Mouse (Mus musculus): ENCODE results near the gene Mgat4a. TPM values are rescaled to one million over a fixed set of nuclear protein-coding genes. Genes with fewer than 3 reads are reported as not detected.

The Mgat4a gene
- total and polyA plus RNA-seq, 3 experiments = 2.7 to 2.8 TPM; not detected in 1

DNA sequence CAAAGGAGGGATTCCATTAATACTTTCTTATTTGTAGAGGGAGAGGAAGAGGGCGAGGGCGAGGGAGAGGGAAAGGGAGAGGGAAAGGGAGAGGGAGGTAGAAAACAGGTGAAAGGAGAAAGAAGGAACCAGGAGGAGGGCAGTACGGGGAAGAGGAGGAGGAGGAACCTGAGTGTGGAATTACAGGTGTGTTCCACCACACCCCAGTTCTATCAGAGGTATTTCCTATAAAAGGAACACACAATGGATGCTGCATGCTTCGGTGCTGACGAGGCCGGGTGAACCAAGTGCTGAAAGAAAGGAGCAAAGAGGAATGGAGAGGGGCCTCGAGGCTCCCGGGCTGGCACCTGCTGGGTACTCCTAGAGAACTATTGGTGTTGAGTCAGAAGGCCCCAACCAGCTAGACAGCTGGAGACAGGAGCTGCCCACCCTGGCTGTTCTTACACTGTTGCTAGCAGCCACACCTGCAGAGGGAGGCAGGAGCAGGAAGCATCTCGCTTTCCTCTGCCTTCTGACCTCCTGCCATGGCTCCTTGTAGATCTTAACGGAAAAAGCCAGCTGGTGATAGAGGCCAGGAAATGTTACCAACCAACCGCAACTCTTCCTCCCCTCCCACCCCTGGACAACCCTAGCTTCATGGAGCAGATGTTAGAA lies 5.7 kb upstream of the Mgat4a start (continued):
- TF ChIP-seq TCF12 (IDR thresholded peaks at IDR 0.05; ENCODE audit: low read depth, low read length) = no peak

GRCm38 (mm10) chr1:37544251-37544650 lies 3.4 kb upstream of the Mgat4a start:
- Histone ChIP-seq H3K9me3 (replicated peaks; ENCODE audit: insufficient read depth, low read length) (no peaks in the 10 kb centered on the region), H3K36me3 (ENCODE audit: control insufficient read depth in 1 of 2, insufficient read depth in 2 of 2, low read length in 2 of 2) (no peaks in the 10 kb centered on the region; a peak in 1 of 4 replicates), H3K27me3 (ENCODE audit: control insufficient read depth in 1 of 2, insufficient read depth in 2 of 2, low read length in 2 of 2) (peaks cover 8 to 25% of the 10 kb centered on the region in 2 experiments), H3K4me3 (ENCODE audit: control insufficient read depth in 1 of 2, insufficient read depth in 1 of 2, low read depth in 2 of 2, low read length in 2 of 2) (no peak overlapping the region), H3K4me1 (ENCODE audit: control insufficient read depth in 1 of 2, insufficient read depth in 2 of 2, low read length in 2 of 2) (peaks cover 0 to 3% of the 10 kb centered on the region in 2 experiments; a peak in 1 of 4 replicates), H3K9ac (ENCODE audit: control insufficient read depth, low read depth, low read length, poor library complexity, severe bottlenecking) (no peak overlapping the region), H3K79me2 (ENCODE audit: control insufficient read depth, insufficient read depth, low read length, poor library complexity) (no peaks in the 10 kb centered on the region), H3K27ac (ENCODE audit: control insufficient read depth, low read depth, low read length) (no peak overlapping the region)
- no peak for TF ChIP-seq SIN3A (IDR thresholded peaks at IDR 0.05; ENCODE audit: low read length)
- no peak for DNase-seq (ENCODE audit: low read depth, low spot score)

DNA sequence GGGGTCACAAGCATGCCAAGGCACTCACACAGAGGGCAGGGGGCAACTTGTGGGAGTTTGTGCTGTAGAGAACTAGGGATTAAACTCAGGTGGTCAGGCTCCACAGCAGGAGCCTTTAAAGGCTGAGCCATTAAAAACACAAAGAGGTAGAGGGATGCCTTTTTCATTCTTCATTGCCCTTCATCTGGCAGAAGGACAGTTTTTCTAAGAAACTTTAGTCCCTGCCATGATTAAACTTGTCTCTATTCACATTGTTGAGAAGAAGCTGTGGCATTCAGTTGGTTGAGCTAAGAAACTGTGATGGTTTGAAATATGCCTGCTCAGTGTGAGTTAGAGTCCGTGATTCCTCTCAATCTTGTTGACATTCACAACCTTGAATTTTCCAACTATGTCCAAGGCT lies 2.2 kb upstream of the Mgat4a start:
- H3K4me1 ChIP-seq (ENCODE audit: control insufficient read depth in 1 of 2, insufficient read depth in 2 of 2, low read length in 2 of 2) = peaks cover 0 to 3% of the 10 kb centered on the region in 2 experiments; a peak in 1 of 4 replicates
- DNase-seq (ENCODE audit: low read depth, low spot score) = no peak
- no peak overlapping the region for H3K9ac ChIP-seq (ENCODE audit: control insufficient read depth, low read depth, low read length, poor library complexity, severe bottlenecking)
- no peaks in the 10 kb centered on the region for H3K9me3 ChIP-seq (replicated peaks; ENCODE audit: insufficient read depth, low read length)
- peaks cover 8 to 25% of the 10 kb centered on the region in 2 experiments for H3K27me3 ChIP-seq (ENCODE audit: control insufficient read depth in 1 of 2, insufficient read depth in 2 of 2, low read length in 2 of 2)
- no peaks in the 10 kb centered on the region; a peak in 1 of 4 replicates for H3K36me3 ChIP-seq (ENCODE audit: control insufficient read depth in 1 of 2, insufficient read depth in 2 of 2, low read length in 2 of 2)
- TF ChIP-seq RAD21 (IDR thresholded peaks at IDR 0.05; ENCODE audit: low read depth, low read length) (no peak), JUND (IDR thresholded peaks at IDR 0.05; ENCODE audit: low read depth, low read length) (no peak), UBTF (IDR thresholded peaks at IDR 0.05; ENCODE audit: borderline replicate concordance, insufficient read depth, low read depth, low read length) (no peak), POLR2A (IDR thresholded peaks at IDR 0.05; ENCODE audit: control insufficient read depth in 1 of 2, insufficient read depth in 1 of 2, low read depth in 1 of 2, low read length in 2 of 2, poor library complexity in 1 of 2) (no peak), SMC3 (IDR thresholded peaks at IDR 0.05; ENCODE audit: low read depth, low read length) (no peak), SIN3A (IDR thresholded peaks at IDR 0.05; ENCODE audit: low read length) (no peak), GABPA (IDR thresholded peaks at IDR 0.05; ENCODE audit: low read depth, low read length) (no peak), RCOR1 (IDR thresholded peaks at IDR 0.05; ENCODE audit: low read depth, low read length) (no peak), BHLHE40 (IDR thresholded peaks at IDR 0.05; ENCODE audit: borderline replicate concordance, low read depth, low read length) (no peak), USF2 (IDR thresholded peaks at IDR 0.05; ENCODE audit: borderline replicate concordance in 1 of 2, insufficient read depth in 1 of 2, low read depth in 1 of 2, low read length in 2 of 2) (no peak), MAZ (IDR thresholded peaks at IDR 0.05; ENCODE audit: low read depth, low read length) (no peak), HCFC1 (IDR thresholded peaks at IDR 0.05; ENCODE audit: low read depth, low read length) (no peak), MEF2A (IDR thresholded peaks at IDR 0.05; ENCODE audit: extremely low read depth, insufficient replicate concordance, low read depth, low read length, poor library complexity, severe bottlenecking) (no peak), ZC3H11A (IDR thresholded peaks at IDR 0.05; ENCODE audit: low read depth, low read length) (no peak), ZNF384 (IDR thresholded peaks at IDR 0.05; ENCODE audit: low read depth, low read length) (no peak)
- no peak overlapping the region for H3K4me3 ChIP-seq (ENCODE audit: control insufficient read depth in 1 of 2, insufficient read depth in 1 of 2, low read depth in 2 of 2, low read length in 2 of 2)
- H3K27ac ChIP-seq (ENCODE audit: control insufficient read depth, low read depth, low read length) = no peak overlapping the region
- H3K79me2 ChIP-seq (ENCODE audit: control insufficient read depth, insufficient read depth, low read length, poor library complexity) = no peaks in the 10 kb centered on the region

Data from MEL (cell line).